Mouse (Mus musculus) c-Kit-positive CD71-negative TER-119-negative erythroid progenitor cells, embryonic 14.5 days (primary cell): ENCODE results near the gene Trib3.

ENCODE experiments used
- DNase-seq: peaks from one replicate; pipeline ENCODE4 v3.0.0-alpha.2; 2013; ENCODE audit warnings: low read depth

Trib3 gene

GRCm38 (mm10) chr2:152346776-152347465, 3.1 kb upstream of the Trib3 start:
- DNase-seq: peak; percentile 69

- DNase-seq: no peak
These were observed 1.6 kb upstream of the Trib3 start for GRCm38 (mm10) chr2:152345393-152345792.

- no peak for DNase-seq
These were observed 1.1 kb upstream of the Trib3 start for GRCm38 (mm10) chr2:152344909-152345308.

GRCm38 (mm10) chr2:152344361-152344760, 529 bp upstream of the Trib3 start:
- DNase-seq: no peak

- no peak for DNase-seq
These were observed 4.1 kb downstream of the Trib3 start for GRCm38 (mm10) chr2:152339631-152340179.

GRCm38 (mm10) chr2:152338319-152338718, 5.5 kb downstream of the Trib3 start:
- no peak for DNase-seq

- no peak for DNase-seq
These were observed 6.1 kb downstream of the Trib3 start for GRCm38 (mm10) chr2:152337591-152338212.

GRCm38 (mm10) chr2:152336856-152337255, 7.0 kb downstream of the Trib3 start:
- no peak for DNase-seq

GRCm38 (mm10) chr2:152335289-152335820, 8.5 kb downstream of the Trib3 start:
- DNase-seq: no peak

- DNase-seq: no peak
These were observed 10.4 kb downstream of the Trib3 start for GRCm38 (mm10) chr2:152333345-152334006.

GRCm38 (mm10) chr2:152332101-152332825, 11.6 kb downstream of the Trib3 start, which contains the start of gene Rbck1:
TSS of gene Rbck1 (minus strand) at chr2:152332653.
- DNase-seq: peak; percentile 91

GRCm38 (mm10) chr2:152330858-152331423, 12.9 kb downstream of the Trib3 start:
- no peak for DNase-seq

- DNase-seq: no peak
These were observed 15.9 kb downstream of the Trib3 start for GRCm38 (mm10) chr2:152327980-152328379.

- DNase-seq: no peak
These were observed 17.2 kb downstream of the Trib3 start for GRCm38 (mm10) chr2:152326654-152327053.

- no peak for DNase-seq
These were observed 17.7 kb downstream of the Trib3 start for GRCm38 (mm10) chr2:152326157-152326556.

GRCm38 (mm10) chr2:152324842-152325241, 19.0 kb downstream of the Trib3 start:
- DNase-seq: no peak

GRCm38 (mm10) chr2:152323971-152324370, 19.9 kb downstream of the Trib3 start:
- no peak for DNase-seq

GRCm38 (mm10) chr2:152322198-152322597, 21.6 kb downstream of the Trib3 start:
- DNase-seq: no peak

GRCm38 (mm10) chr2:152321558-152321957, 22.3 kb downstream of the Trib3 start:
- DNase-seq: no peak

GRCm38 (mm10) chr2:152317054-152317453, 26.8 kb downstream of the Trib3 start:
- no peak for DNase-seq

GRCm38 (mm10) chr2:152313926-152314325, 29.9 kb downstream of the Trib3 start:
- DNase-seq: no peak

GRCm38 (mm10) chr2:152312996-152313395, 30.8 kb downstream of the Trib3 start:
- no peak for DNase-seq
